Mouse (Mus musculus) intestine, embryonic 14.5 days (tissue): Measurements from ENCODE around the gene Ankk1. TPM values are rescaled to one million over a fixed set of nuclear protein-coding genes. Genes with fewer than 3 reads are reported as not detected.

Experiments
- ATAC-seq: fragments of 200-750 bp; cut with Nextera tagmentation; replicated peaks from 2 replicates; pipeline ENCODE4 v1.8.0; 2017; ENCODE audit warnings: low read depth, moderate number of reproducible peaks, moderate TSS enrichment, moderate library complexity; ENCODE audit not compliant: low FRiP score, low TSS enrichment
- DNase-seq: peaks from one replicate; pipeline ENCODE4 v3.0.0-alpha.2; 2018; ENCODE audit warnings: low spot score
- H3K27ac ChIP-seq: fragments of 300-500 bp; sonication (generic); 2 replicates; pipeline ENCODE4 v1.5.1; 2014; ENCODE audit warnings: low read depth, mild to moderate bottlenecking, control low read depth
- H3K27me3 ChIP-seq: fragments of 300-500 bp; sonication (generic); replicated peaks from 2 replicates; pipeline ENCODE4 v1.6.1; 2014; ENCODE audit warnings: low read length, control low read depth; ENCODE audit not compliant: control insufficient read depth, insufficient read depth
- H3K36me3 ChIP-seq: fragments of 300-500 bp; sonication (generic); 2 replicates; pipeline ENCODE4 v1.6.1; 2014; ENCODE audit warnings: low read length, control low read depth; ENCODE audit not compliant: control insufficient read depth, insufficient read depth
- H3K4me1 ChIP-seq: fragments of 300-500 bp; sonication (generic); replicated peaks from 2 replicates; pipeline ENCODE4 v1.6.1; 2014; ENCODE audit warnings: low read length, control low read depth, mixed read lengths; ENCODE audit not compliant: control insufficient read depth, insufficient read depth
- H3K4me2 ChIP-seq: fragments of 300-500 bp; sonication (generic); 2 replicates; pipeline ENCODE4 v1.6.1; 2014; ENCODE audit warnings: low read length
- H3K4me3 ChIP-seq: fragments of 300-500 bp; sonication (generic); 2 replicates; pipeline ENCODE4 v1.5.1; 2014; ENCODE audit warnings: low read depth, low read length, control low read depth, mixed read lengths
- H3K9ac ChIP-seq: fragments of 300-500 bp; sonication (generic); 2 replicates; pipeline ENCODE4 v1.6.1; 2014; ENCODE audit warnings: mild to moderate bottlenecking, low read length
- H3K9me3 ChIP-seq: fragments of 300-500 bp; sonication (generic); 2 replicates; pipeline ENCODE4 v1.6.1; 2016; ENCODE audit warnings: low read length, control low read depth; ENCODE audit not compliant: control insufficient read depth
- WGBS: fragments of 180-500 bp; shearing (Covaris S2); extraction: QIAGEN DNeasy Blood & Tissue Kit; methylation state at CpG from one replicate; pipeline ENCODE4 v1.1.7; 2014; 5-methylcytosine and 5-hydroxymethylcytosine counted together
- polyA plus RNA-seq: library from polyadenylated mRNA; unstranded; fragments of >200 nt; fragmentation: Nextera tagmentation; extraction: Ambion mirVana; gene quantifications from 2 replicates; pipeline ENCODE4 v1.2.1, GENCODE M21; 2014

Gene Ankk1
- not detected in 2 replicates for polyA plus RNA-seq

- no peak within 1 kb of the TSS for H3K4me2 ChIP-seq
- no peaks in the 10 kb centered on the region for H3K4me1 ChIP-seq
- no peaks in the 10 kb centered on the region for H3K9me3 ChIP-seq
- no peak within 1 kb of the TSS for H3K9ac ChIP-seq
- H3K36me3 ChIP-seq, result no peaks in the 10 kb centered on the region
- DNase-seq (no peak), ATAC-seq (no peak)
- no peak within 1 kb of the TSS for H3K4me3 ChIP-seq
- no peaks in the 10 kb centered on the region for H3K27me3 ChIP-seq
- H3K27ac ChIP-seq, result no peak within 1 kb of the TSS
- WGBS, result 83% methylated on average over 7 of the region's 7 CpGs
Measured at GRCm38 (mm10) chr9:49426921-49427320, at the start of gene Ankk1. TSS of gene Ankk1 (minus strand) at chr9:49427021.

DNA sequence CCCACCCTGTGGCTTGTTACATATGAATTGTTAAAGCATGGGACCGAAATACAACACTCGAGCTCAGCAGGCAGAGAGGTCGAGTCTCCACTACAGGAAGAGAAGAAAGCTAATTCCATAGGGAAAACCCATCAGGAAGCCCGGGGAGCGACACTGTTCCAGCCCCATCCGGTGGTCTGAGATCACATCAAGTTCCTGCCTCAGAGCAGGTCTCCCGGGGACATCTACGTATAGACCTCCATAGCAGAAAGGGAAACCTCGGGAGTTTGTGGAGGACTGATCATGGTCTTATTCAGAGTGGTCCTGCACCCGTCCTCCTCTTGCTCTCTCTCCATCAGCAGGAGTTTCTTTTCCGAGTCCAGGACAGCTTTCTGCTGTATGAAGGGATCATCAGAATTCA, 45.3 kb upstream of the Ankk1 start:
- Histone ChIP-seq H3K4me3 (no peak overlapping the region), H3K4me1 (no peaks in the 10 kb centered on the region), H3K27ac (no peak overlapping the region), H3K9ac (no peak overlapping the region), H3K27me3 (no peaks in the 10 kb centered on the region), H3K9me3 (no peaks in the 10 kb centered on the region), H3K4me2 (no peak overlapping the region), H3K36me3 (no peaks in the 10 kb centered on the region)
- ATAC-seq, result no peak
- peak; percentile 27 for DNase-seq
- WGBS, result 70% methylated on average over 11 of the region's 11 CpGs

- 82% methylated on average over 6 of the region's 6 CpGs for WGBS
Measured at GRCm38 (mm10) chr9:49470946-49471345, 44.1 kb upstream of the Ankk1 start.

GRCm38 (mm10) chr9:49470006-49470405, 43.2 kb upstream of the Ankk1 start:
- H3K4me1 ChIP-seq, result no peaks in the 10 kb centered on the region
- no peaks in the 10 kb centered on the region for H3K27me3 ChIP-seq
- ATAC-seq (no peak), DNase-seq (peak; percentile 24)
- no peak overlapping the region for H3K9ac ChIP-seq
- WGBS, result 94% methylated on average over 19 of the region's 19 CpGs
- H3K4me2 ChIP-seq, result no peak overlapping the region
- H3K36me3 ChIP-seq, result no peaks in the 10 kb centered on the region
- no peak overlapping the region for H3K27ac ChIP-seq
- no peaks in the 10 kb centered on the region for H3K9me3 ChIP-seq
- H3K4me3 ChIP-seq, result no peak overlapping the region

More at GRCm38 (mm10) chr9:49470946-49471345, 44.1 kb upstream of the Ankk1 start:
- H3K27ac ChIP-seq, result no peak overlapping the region
- H3K27me3 ChIP-seq, result no peaks in the 10 kb centered on the region
- no peaks in the 10 kb centered on the region for H3K36me3 ChIP-seq
- no peak for ATAC-seq
- H3K4me1 ChIP-seq, result no peaks in the 10 kb centered on the region
- no peak overlapping the region for H3K4me2 ChIP-seq
- H3K9me3 ChIP-seq, result no peaks in the 10 kb centered on the region
- H3K9ac ChIP-seq, result no peak overlapping the region
- peak; percentile 10 for DNase-seq
- no peak overlapping the region for H3K4me3 ChIP-seq

GRCm38 (mm10) chr9:49456136-49456535, 29.3 kb upstream of the Ankk1 start:
- Histone ChIP-seq H3K9me3 (no peaks in the 10 kb centered on the region), H3K4me1 (no peaks in the 10 kb centered on the region), H3K4me3 (no peak overlapping the region), H3K9ac (no peak overlapping the region), H3K27me3 (no peaks in the 10 kb centered on the region), H3K27ac (no peak overlapping the region), H3K4me2 (no peak overlapping the region), H3K36me3 (no peaks in the 10 kb centered on the region)
- DNase-seq (no peak), ATAC-seq (no peak)
- 89% methylated on average over 3 of the region's 3 CpGs for WGBS

GRCm38 (mm10) chr9:49452396-49452795, 25.6 kb upstream of the Ankk1 start:
- Histone ChIP-seq H3K27ac (no peak overlapping the region), H3K9ac (no peak overlapping the region), H3K4me1 (no peaks in the 10 kb centered on the region), H3K9me3 (no peaks in the 10 kb centered on the region), H3K27me3 (no peaks in the 10 kb centered on the region), H3K4me3 (no peak overlapping the region), H3K36me3 (no peaks in the 10 kb centered on the region), H3K4me2 (no peak overlapping the region)
- WGBS, result 84% methylated on average over 1 of the region's 1 CpGs
- no peak for DNase-seq
- ATAC-seq, result no peak

DNA sequence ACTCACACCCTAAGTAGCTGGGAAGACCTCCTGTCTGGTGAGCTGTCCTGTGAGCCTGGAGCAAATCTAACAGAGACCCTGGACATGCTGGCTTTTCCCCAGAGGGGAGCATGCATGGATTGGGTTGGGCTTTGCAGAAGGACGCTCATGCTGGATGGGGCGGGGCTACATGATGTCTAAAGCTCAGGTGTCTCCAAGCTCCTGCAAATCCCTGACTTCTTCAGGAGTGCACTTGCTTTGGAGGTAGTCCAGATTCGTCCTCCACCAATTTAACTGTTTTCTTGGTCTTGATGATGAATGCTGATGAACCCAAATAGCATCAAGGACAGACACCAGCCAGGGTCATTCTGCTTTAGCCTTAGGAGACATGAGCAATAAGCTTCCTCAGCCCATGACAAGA, 23.7 kb upstream of the Ankk1 start:
- Histone ChIP-seq H3K27ac (no peak overlapping the region), H3K9ac (no peak overlapping the region), H3K36me3 (no peaks in the 10 kb centered on the region), H3K9me3 (no peaks in the 10 kb centered on the region), H3K4me3 (no peak overlapping the region), H3K4me1 (no peaks in the 10 kb centered on the region), H3K27me3 (no peaks in the 10 kb centered on the region), H3K4me2 (no peak overlapping the region)
- no peak for ATAC-seq
- DNase-seq, result no peak
- WGBS, result 81% methylated on average over 3 of the region's 3 CpGs

GRCm38 (mm10) chr9:49442621-49443020, 15.8 kb upstream of the Ankk1 start:
- H3K4me2 ChIP-seq, result no peak overlapping the region
- no peak for DNase-seq
- no peak for ATAC-seq
- H3K9me3 ChIP-seq, result no peaks in the 10 kb centered on the region
- H3K4me1 ChIP-seq, result no peaks in the 10 kb centered on the region
- no peaks in the 10 kb centered on the region for H3K36me3 ChIP-seq
- H3K27ac ChIP-seq, result no peak overlapping the region
- no peaks in the 10 kb centered on the region for H3K27me3 ChIP-seq
- H3K9ac ChIP-seq, result no peak overlapping the region
- H3K4me3 ChIP-seq, result no peak overlapping the region
- WGBS, result 78% methylated on average over 3 of the region's 3 CpGs

GRCm38 (mm10) chr9:49427478-49427877, 657 bp upstream of the Ankk1 start:
- Histone ChIP-seq H3K27ac (no peak overlapping the region), H3K9ac (no peak overlapping the region), H3K27me3 (no peaks in the 10 kb centered on the region), H3K36me3 (no peaks in the 10 kb centered on the region), H3K4me2 (no peak overlapping the region), H3K4me1 (no peaks in the 10 kb centered on the region), H3K9me3 (no peaks in the 10 kb centered on the region), H3K4me3 (no peak overlapping the region)
- DNase-seq (no peak), ATAC-seq (no peak)
- 71% methylated on average over 5 of the region's 5 CpGs for WGBS
